Mouse (Mus musculus): ENCODE data around the gene Rpp25l. TPM values are rescaled to one million over a fixed set of nuclear protein-coding genes. Genes with fewer than 3 reads are reported as not detected.
A peak's percentile ranks its signal among the peaks of the same experiment; 100 is the strongest.
"Not testable (repeated sequence)": the region's sequence is repeated elsewhere in the genome, so short reads cannot be mapped to it uniquely, and the experiment has no call there.

Gene Rpp25l
- polyA plus RNA-seq, 1 experiment from 2014 or later, result 51.6 TPM

DNA sequence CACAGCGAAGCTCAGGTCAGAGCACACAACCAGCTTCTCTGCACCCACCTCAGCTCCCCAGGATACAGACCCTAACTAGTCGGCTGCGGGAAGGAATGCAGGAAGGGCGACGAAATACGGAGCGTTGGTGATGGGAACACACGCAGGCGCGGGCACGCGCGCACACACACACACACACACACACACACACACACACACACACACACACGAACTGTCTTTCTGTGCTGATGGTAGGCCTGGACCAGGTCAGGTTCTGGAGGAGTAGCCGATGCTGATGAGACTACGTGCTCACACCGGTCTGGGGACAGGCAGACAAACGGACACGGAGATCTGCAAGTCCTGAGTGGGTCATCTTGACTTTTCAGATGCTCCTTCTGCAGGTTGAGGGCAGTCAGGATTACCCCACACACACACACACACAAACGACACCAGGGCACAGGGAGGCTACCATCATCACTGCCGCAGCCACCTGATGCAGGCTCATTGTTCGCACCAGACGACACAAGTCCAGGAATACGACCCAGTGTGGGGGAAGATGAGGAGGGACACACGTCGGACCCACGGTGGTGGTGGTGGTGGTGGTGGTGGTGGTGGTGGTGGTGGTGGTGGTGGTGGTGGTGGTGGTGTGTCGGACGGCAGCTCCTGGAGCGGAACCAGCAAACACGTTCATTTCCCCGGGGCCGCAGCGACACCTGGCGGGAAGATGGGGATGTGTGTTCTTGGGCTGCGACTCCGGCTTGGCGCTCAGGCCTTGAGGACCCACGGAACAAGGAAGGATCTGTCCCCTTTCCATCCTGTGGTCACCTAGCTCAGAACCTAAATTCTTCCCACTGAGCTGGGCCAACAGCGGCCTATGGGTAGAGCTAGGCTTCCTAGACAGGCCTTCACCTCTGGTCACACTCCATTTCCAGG, 16.1 kb downstream of the Rpp25l start, which contains the start of gene Cntfr:
Cntfr (minus strand) TSS at position 160 of the 912 bp plus-strand sequence.
- not testable (repeated sequence) for H3K4me1 ChIP-seq (ENCODE audit: control insufficient read depth, insufficient read depth, low read length); H3K27me3 ChIP-seq (ENCODE audit: control insufficient read depth, insufficient read depth, low read length); H3K27ac ChIP-seq (ENCODE audit: low read depth, low read length); H3K9ac ChIP-seq (ENCODE audit: low read depth, low read length); ATAC-seq (replicated peaks; ENCODE audit: insufficient number of reproducible peaks, low FRiP score, low TSS enrichment); H3K36me3 ChIP-seq (ENCODE audit: control insufficient read depth, insufficient read depth, low read length); H3K9me3 ChIP-seq (replicated peaks; ENCODE audit: control insufficient read depth, low read length); H3K4me3 ChIP-seq (ENCODE audit: low read depth, low read length)
- peak within 1 kb of the TSS; percentile 48 for H3K4me2 ChIP-seq
- 10% methylated on average over 29 of the region's 40 CpGs for WGBS (ENCODE audit: insufficient replicate concordance)

DNA sequence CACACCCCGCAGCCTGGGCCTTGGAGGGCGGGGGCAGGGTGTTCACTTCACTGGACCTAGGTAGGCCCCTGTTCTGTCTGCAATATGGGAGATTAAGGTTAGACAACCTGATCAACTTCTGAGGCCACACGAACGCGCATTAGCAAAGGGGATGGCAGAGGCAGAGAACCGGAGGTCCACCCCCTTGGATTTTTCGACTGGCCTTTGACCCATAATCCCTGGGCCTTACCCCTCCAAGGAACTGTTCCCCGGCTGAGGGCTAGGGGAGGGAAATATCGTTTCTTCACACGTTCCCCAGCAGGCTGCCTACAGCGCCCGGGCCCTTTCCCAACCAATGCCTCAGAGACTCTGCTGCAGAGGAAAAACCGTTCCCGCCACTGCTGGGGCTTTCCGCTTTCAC, 16.9 kb downstream of the Rpp25l start:
- not testable (repeated sequence) for H3K4me1 ChIP-seq (ENCODE audit: control insufficient read depth, insufficient read depth, low read length); H3K27me3 ChIP-seq (ENCODE audit: control insufficient read depth, insufficient read depth, low read length); H3K9me3 ChIP-seq (replicated peaks; ENCODE audit: control insufficient read depth, low read length); H3K4me2 ChIP-seq; H3K36me3 ChIP-seq (ENCODE audit: control insufficient read depth, insufficient read depth, low read length); H3K4me3 ChIP-seq (ENCODE audit: low read depth, low read length); H3K27ac ChIP-seq (ENCODE audit: low read depth, low read length); ATAC-seq (replicated peaks; ENCODE audit: insufficient number of reproducible peaks, low FRiP score, low TSS enrichment); H3K9ac ChIP-seq (ENCODE audit: low read depth, low read length)
- WGBS (ENCODE audit: insufficient replicate concordance), result 9% methylated on average over 11 of the region's 15 CpGs

DNA sequence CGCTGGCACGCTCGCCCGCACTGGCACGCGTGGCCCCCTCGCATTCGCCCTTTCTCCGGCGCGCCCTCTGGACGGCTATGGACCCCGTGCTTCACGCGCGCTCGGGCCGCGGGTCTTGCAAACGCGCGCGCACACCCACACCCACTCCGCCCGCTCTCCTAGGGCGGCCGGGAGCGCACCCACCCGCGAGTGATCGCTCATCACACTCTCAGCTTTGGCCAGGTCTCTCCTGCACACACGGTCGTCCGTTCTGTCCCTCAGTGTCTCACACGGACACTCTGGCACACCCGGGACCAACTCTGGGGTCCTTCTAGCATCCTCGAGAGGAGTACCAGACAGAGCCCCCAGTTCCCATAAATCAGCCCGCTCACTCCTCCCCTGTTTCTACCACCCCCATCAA, 17.5 kb downstream of the Rpp25l start:
- H3K4me1 ChIP-seq (ENCODE audit: control insufficient read depth, insufficient read depth, low read length); H3K27me3 ChIP-seq (ENCODE audit: control insufficient read depth, insufficient read depth, low read length); H3K36me3 ChIP-seq (ENCODE audit: control insufficient read depth, insufficient read depth, low read length); H3K9ac ChIP-seq (ENCODE audit: low read depth, low read length); ATAC-seq (replicated peaks; ENCODE audit: insufficient number of reproducible peaks, low FRiP score, low TSS enrichment); H3K4me3 ChIP-seq (ENCODE audit: low read depth, low read length); H3K27ac ChIP-seq (ENCODE audit: low read depth, low read length); H3K9me3 ChIP-seq (replicated peaks; ENCODE audit: control insufficient read depth, low read length): not testable (repeated sequence)
- peak overlapping the region; percentile 45 for H3K4me2 ChIP-seq
- 3% methylated on average over 12 of the region's 38 CpGs for WGBS (ENCODE audit: insufficient replicate concordance)

DNA sequence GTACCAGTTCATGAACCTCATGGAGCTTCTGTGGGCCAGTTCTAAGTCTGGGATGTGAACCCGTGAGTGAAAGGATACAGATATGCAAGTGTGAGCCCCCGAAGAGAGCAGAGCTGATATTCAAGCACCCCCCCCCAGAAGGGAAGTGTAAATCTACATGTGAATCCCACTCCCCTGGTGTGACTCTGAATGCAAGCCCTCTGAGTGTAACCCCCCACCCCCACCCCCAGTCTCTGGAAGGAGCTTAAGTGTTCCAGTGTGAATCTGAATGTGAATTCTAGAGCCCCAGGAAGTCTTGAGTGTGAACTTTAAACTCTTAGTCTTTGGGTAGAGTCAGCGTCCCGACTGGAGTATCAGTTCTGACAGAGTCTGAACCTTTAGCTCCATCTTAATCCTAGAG, 19.8 kb downstream of the Rpp25l start:
- H3K27me3 ChIP-seq (ENCODE audit: control insufficient read depth, insufficient read depth, low read length); H3K36me3 ChIP-seq (ENCODE audit: control insufficient read depth, insufficient read depth, low read length); H3K4me2 ChIP-seq; H3K4me1 ChIP-seq (ENCODE audit: control insufficient read depth, insufficient read depth, low read length); ATAC-seq (replicated peaks; ENCODE audit: insufficient number of reproducible peaks, low FRiP score, low TSS enrichment); H3K4me3 ChIP-seq (ENCODE audit: low read depth, low read length); H3K9ac ChIP-seq (ENCODE audit: low read depth, low read length); H3K9me3 ChIP-seq (replicated peaks; ENCODE audit: control insufficient read depth, low read length); H3K27ac ChIP-seq (ENCODE audit: low read depth, low read length): not testable (repeated sequence)
- 4% methylated on average over 4 of the region's 4 CpGs for WGBS (ENCODE audit: insufficient replicate concordance)

DNA sequence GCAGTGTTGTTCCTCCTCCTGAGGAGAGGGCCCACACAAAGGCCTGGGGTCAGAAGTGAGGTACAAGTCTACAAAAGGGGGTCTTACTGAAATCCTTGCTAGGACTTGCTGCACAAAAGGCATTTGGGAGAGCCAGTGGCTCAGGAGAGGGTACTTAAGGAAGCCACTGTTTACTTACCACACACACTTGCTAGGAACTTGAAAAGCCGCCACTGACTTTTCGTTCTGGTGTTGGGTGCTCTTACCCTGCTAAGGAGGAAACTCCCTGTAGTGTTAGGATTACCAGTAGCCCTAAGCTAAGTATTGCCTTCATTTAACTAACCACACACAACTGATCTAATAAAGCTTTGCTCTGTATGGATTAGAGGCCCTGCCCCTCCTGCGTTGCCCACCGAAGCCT, 23.3 kb downstream of the Rpp25l start:
- no CpG with 5 or more reads among the region's 4 CpGs for WGBS (ENCODE audit: insufficient replicate concordance)
- ATAC-seq (replicated peaks; ENCODE audit: insufficient number of reproducible peaks, low FRiP score, low TSS enrichment); H3K9ac ChIP-seq (ENCODE audit: low read depth, low read length); H3K4me1 ChIP-seq (ENCODE audit: control insufficient read depth, insufficient read depth, low read length); H3K36me3 ChIP-seq (ENCODE audit: control insufficient read depth, insufficient read depth, low read length); H3K4me3 ChIP-seq (ENCODE audit: low read depth, low read length); H3K4me2 ChIP-seq; H3K27me3 ChIP-seq (ENCODE audit: control insufficient read depth, insufficient read depth, low read length); H3K9me3 ChIP-seq (replicated peaks; ENCODE audit: control insufficient read depth, low read length); H3K27ac ChIP-seq (ENCODE audit: low read depth, low read length): not testable (repeated sequence)

DNA sequence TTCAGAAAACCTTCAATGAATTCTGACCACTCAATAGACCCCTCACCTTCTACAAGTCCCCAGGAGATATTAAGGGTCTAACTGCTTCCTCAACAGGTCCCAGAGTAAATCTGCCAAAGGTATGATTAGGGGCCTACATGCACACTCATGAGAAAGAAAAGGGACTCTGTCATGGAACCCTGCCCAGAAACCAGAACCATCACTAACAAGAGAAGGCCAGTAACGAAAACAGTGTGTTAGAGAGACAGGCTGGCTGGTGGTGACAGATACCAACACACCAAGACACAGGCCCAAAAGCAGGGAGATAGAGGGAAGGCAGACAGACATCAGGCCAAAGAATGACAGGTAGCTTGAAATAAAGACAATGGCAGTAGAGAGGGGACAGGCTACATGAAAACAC, 24.8 kb downstream of the Rpp25l start:
- 46% methylated on average over 1 of the region's 1 CpGs for WGBS (ENCODE audit: insufficient replicate concordance)
- H3K27me3 ChIP-seq (ENCODE audit: control insufficient read depth, insufficient read depth, low read length); H3K9ac ChIP-seq (ENCODE audit: low read depth, low read length); H3K4me2 ChIP-seq; H3K27ac ChIP-seq (ENCODE audit: low read depth, low read length); H3K9me3 ChIP-seq (replicated peaks; ENCODE audit: control insufficient read depth, low read length); H3K36me3 ChIP-seq (ENCODE audit: control insufficient read depth, insufficient read depth, low read length); ATAC-seq (replicated peaks; ENCODE audit: insufficient number of reproducible peaks, low FRiP score, low TSS enrichment); H3K4me3 ChIP-seq (ENCODE audit: low read depth, low read length); H3K4me1 ChIP-seq (ENCODE audit: control insufficient read depth, insufficient read depth, low read length): not testable (repeated sequence)

DNA sequence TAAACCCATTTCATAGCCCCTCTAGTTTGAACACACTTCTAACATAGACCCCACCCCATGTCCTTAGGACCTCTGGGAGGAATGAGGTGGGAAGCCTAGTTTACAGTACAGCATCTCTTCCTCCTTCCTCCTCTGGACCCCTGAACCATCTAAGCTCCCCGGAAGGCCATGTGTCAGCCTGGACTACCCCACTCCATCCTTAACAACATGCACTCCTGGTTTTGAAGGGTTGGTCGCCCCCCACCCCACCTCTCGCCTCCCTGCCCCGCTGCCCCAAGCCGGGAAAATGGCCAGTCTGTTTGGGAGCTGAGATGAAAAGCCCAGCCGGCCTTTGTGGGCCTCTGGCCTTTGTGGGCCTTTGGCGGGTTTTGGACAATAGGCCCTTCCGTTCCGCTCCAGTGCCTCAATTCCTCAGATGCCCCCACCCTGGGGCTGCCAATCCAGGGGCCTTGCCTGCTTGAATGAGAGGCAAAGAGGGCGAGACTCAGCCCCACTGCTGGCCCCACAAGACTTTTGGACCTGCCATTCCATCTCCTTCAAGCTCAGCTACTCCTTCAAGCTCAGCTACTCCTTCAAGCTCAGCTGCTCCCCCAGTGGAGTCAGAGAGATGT, 27.3 kb downstream of the Rpp25l start:
- H3K27me3 ChIP-seq (ENCODE audit: control insufficient read depth, insufficient read depth, low read length); H3K9me3 ChIP-seq (replicated peaks; ENCODE audit: control insufficient read depth, low read length); H3K4me2 ChIP-seq; H3K36me3 ChIP-seq (ENCODE audit: control insufficient read depth, insufficient read depth, low read length); H3K27ac ChIP-seq (ENCODE audit: low read depth, low read length); H3K4me3 ChIP-seq (ENCODE audit: low read depth, low read length); ATAC-seq (replicated peaks; ENCODE audit: insufficient number of reproducible peaks, low FRiP score, low TSS enrichment); H3K4me1 ChIP-seq (ENCODE audit: control insufficient read depth, insufficient read depth, low read length); H3K9ac ChIP-seq (ENCODE audit: low read depth, low read length): not testable (repeated sequence)
- 57% methylated on average over 9 of the region's 10 CpGs for WGBS (ENCODE audit: insufficient replicate concordance)

DNA sequence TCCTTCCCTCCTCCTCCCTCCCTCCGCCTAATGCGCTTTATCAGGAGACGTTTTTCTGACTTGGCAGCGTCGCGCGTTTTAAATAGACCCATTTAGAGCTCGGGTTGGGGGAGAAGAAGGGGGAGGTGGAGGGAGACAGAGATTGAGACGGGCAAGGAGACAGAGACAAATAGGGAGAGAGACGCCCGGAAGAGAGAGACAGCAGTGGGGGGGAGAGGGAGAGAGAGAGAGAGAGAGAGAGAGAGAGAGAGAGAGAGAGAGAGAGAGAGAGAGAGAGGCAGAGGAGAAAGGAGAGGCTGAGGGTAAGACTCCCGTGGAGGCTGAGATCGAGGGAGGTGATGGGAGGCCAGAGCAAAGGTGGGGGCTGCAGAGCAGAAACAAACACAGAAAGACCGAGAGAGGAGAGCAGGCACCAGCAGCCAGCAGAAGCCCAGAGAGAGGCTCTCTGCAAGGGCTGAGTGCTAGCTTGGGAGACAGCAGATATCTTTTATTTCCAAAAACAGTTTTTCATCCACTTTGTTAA, 28.3 kb downstream of the Rpp25l start:
- WGBS (ENCODE audit: insufficient replicate concordance), result 0% methylated on average over 13 of the region's 14 CpGs
- not testable (repeated sequence) for H3K27me3 ChIP-seq (ENCODE audit: control insufficient read depth, insufficient read depth, low read length); ATAC-seq (replicated peaks; ENCODE audit: insufficient number of reproducible peaks, low FRiP score, low TSS enrichment); H3K9ac ChIP-seq (ENCODE audit: low read depth, low read length); H3K27ac ChIP-seq (ENCODE audit: low read depth, low read length); H3K36me3 ChIP-seq (ENCODE audit: control insufficient read depth, insufficient read depth, low read length); H3K4me2 ChIP-seq; H3K9me3 ChIP-seq (replicated peaks; ENCODE audit: control insufficient read depth, low read length); H3K4me3 ChIP-seq (ENCODE audit: low read depth, low read length)
- peaks cover 11% of the 10 kb centered on the region for H3K4me1 ChIP-seq (ENCODE audit: control insufficient read depth, insufficient read depth, low read length)

Data from heart, embryonic 11.5 days (tissue).